Mouse (Mus musculus) olfactory bulb, adult 2 months (tissue): ENCODE results near the gene Trub2.

Experiments used
- CTCF ChIP-seq: fragments of 200-500 bp; IDR thresholded peaks from 2 replicates; pipeline ENCODE4 v1.5.1; 2012; ENCODE audit warnings: low read depth, mild to moderate bottlenecking, low read length, moderate library complexity; ENCODE audit not compliant: insufficient read depth
- POLR2A ChIP-seq: fragments of 200-500 bp; IDR thresholded peaks from 2 replicates; pipeline ENCODE4 v1.6.1; 2012; ENCODE audit warnings: mild to moderate bottlenecking, low read depth, low read length, moderate library complexity; ENCODE audit not compliant: insufficient read depth

DNA sequence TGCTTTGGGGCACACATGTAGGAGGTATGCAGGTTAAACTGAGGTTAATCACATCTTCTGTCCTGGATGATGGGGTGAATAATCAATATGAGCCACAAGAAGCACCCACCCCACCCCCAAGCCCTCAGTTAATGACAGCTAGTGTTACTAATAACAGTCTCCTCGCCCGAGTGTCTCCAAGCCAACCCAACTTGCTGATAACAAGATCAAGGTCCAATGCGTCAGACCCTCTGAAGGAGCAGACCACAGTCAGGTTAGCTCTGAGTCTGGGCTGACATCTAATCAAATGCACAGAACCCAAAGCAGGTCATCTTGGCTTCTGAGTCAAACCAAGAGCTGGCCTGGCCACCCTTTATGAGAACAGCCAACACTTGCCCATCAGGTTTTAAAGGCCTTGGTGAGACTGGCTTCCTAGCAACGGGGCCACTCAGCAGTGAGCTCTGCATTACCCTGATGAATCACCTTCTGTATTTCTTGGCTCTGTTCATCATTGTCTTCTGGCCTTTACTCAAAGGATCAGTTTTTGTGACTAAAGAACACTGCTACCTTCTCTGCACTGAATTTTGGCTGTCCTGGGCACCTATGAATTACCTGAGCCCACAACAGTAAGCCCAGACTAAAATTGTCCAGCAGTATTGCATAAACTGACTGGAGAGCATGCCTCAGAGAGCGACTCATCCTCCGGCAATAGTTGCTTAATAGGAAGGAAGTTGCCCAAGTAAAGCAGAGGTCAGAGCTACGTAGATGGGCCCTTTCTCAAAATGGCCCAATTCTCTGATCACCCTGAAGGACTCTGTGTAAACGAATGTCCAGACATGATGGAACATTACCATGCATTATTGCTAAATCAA lies 16.5 kb downstream of the Trub2 start:
- TF ChIP-seq CTCF (no peak), POLR2A (no peak)
